8 mouse cellular contexts compared by ENCODE assay signal in the genomic region with DNA sequence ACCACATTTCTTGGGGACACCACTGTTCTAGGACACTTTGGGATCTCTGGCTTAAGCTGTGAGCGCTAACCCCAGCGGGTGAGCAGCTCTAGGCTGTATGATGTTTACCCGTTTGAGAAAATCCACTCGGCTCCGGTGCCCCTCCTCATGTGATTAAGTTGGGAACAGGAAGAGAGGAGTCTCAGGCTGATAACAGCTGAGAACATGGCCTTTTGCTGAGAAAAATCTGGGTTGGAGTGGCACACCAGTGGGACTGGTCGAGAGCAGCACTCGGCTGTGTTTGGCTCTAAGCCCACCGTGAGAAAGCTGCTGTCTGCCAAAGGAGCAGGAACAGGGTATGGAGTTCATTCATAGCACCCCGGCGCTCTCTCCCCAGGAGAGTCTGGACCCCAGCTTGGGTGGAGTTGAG. TPM values are rescaled to one million over a fixed set of nuclear protein-coding genes. Genes with fewer than 3 reads are reported as not detected.
DNase-seq lines count a peak whose midpoint lies in the region; ATAC-seq lines count a peak whose summit lies in the region.

No protein-coding gene starts in this region.

- peak overlapping the region; percentile 8; the same call in 1 of the 2 replicates for H3K9ac ChIP-seq in heart, embryonic 11.5 days (ENCODE audit: low read depth, low read length)
- peak overlapping the region; percentile 95 for H3K9ac ChIP-seq in liver, embryonic 13.5 days
- peak overlapping the region; percentile 20 for H3K9ac ChIP-seq in stomach, embryonic 16.5 days (ENCODE audit: low read length)

- H3K27me3 ChIP-seq in heart, embryonic 11.5 days (ENCODE audit: control insufficient read depth, insufficient read depth, low read length), result peaks cover 24% of the 10 kb centered on the region
- peaks cover 42% of the 10 kb centered on the region for H3K27me3 ChIP-seq in liver, embryonic 13.5 days
- H3K27me3 ChIP-seq in stomach, embryonic 16.5 days (ENCODE audit: control insufficient read depth, insufficient read depth, low read length), result peaks cover 23% of the 10 kb centered on the region

- ATAC-seq in heart, embryonic 11.5 days (replicated peaks; ENCODE audit: insufficient number of reproducible peaks, low FRiP score, low TSS enrichment), result no peak
- no peak for ATAC-seq in liver, embryonic 13.5 days (ENCODE audit: low read depth)
- ATAC-seq in stomach, embryonic 16.5 days (ENCODE audit: insufficient read depth, low FRiP score), result no peak

- peak overlapping the region; percentile 94 for H3K4me2 ChIP-seq in heart, embryonic 11.5 days
- peak overlapping the region; percentile 100 for H3K4me2 ChIP-seq in liver, embryonic 13.5 days
- H3K4me2 ChIP-seq in stomach, embryonic 16.5 days (ENCODE audit: low read depth, low read length), result peak overlapping the region; percentile 100

- H3K9me3 ChIP-seq in heart, embryonic 11.5 days (replicated peaks; ENCODE audit: control insufficient read depth, low read length), result no peaks in the 10 kb centered on the region
- H3K9me3 ChIP-seq in liver, embryonic 13.5 days (replicated peaks), result no peaks in the 10 kb centered on the region
- no peaks in the 10 kb centered on the region for H3K9me3 ChIP-seq in stomach, embryonic 16.5 days (replicated peaks; ENCODE audit: control insufficient read depth, low read length)

- H3K4me3 ChIP-seq in heart, embryonic 11.5 days (ENCODE audit: low read depth, low read length), result peak overlapping the region; percentile 95
- H3K4me3 ChIP-seq in liver, embryonic 13.5 days (replicated peaks), result peak overlapping the region; percentile 98
- peak overlapping the region; percentile 80 for H3K4me3 ChIP-seq in stomach, embryonic 16.5 days (replicated peaks; ENCODE audit: low read length)

- no peaks in the 10 kb centered on the region for H3K36me3 ChIP-seq in heart, embryonic 11.5 days (ENCODE audit: control insufficient read depth, insufficient read depth, low read length)
- H3K36me3 ChIP-seq in liver, embryonic 13.5 days, result no peaks in the 10 kb centered on the region
- no peaks in the 10 kb centered on the region for H3K36me3 ChIP-seq in stomach, embryonic 16.5 days (ENCODE audit: control insufficient read depth, insufficient read depth, low read length)

- peak; percentile 94 for DNase-seq in heart, adult 11 months
- DNase-seq in heart, adult 9 months (ENCODE audit: low spot score in 2 of 2), result no peak
- peak; percentile 58 for DNase-seq in brain, adult 2 months (ENCODE audit: low read depth, low spot score)
- no peak for DNase-seq in liver, embryonic 13.5 days
- no peak for DNase-seq in embryo, embryonic 10 days (ENCODE audit: low spot score)
- no peak for DNase-seq in ovary, postnatal 10 days (ENCODE audit: low spot score)

- H3K4me1 ChIP-seq in heart, embryonic 11.5 days (ENCODE audit: control insufficient read depth, insufficient read depth, low read length), result peaks cover 20% of the 10 kb centered on the region
- H3K4me1 ChIP-seq in liver, embryonic 13.5 days (replicated peaks), result peaks cover 75% of the 10 kb centered on the region
- H3K4me1 ChIP-seq in stomach, embryonic 16.5 days (ENCODE audit: control insufficient read depth, insufficient read depth, low read length), result peaks cover 15% of the 10 kb centered on the region

- WGBS in heart, embryonic 11.5 days (ENCODE audit: insufficient replicate concordance), result 7% methylated on average over 10 of the region's 10 CpGs
- WGBS in liver, embryonic 13.5 days (ENCODE audit: insufficient replicate concordance), result 26% methylated on average over 10 of the region's 10 CpGs
- 11% methylated on average over 10 of the region's 10 CpGs for WGBS in stomach, embryonic 16.5 days

- no peak overlapping the region for H3K27ac ChIP-seq in heart, embryonic 11.5 days (ENCODE audit: low read depth, low read length)
- no peak overlapping the region for H3K27ac ChIP-seq in liver, embryonic 13.5 days
- H3K27ac ChIP-seq in stomach, embryonic 16.5 days (ENCODE audit: low read length), result no peak overlapping the region

RNA-seq across cellular contexts. Expression of a gene that starts 3.2 kb away (rescaled TPM):
- polyA plus RNA-seq in heart, embryonic 11.5 days (2014; fragmentation: Nextera tagmentation; extraction: Ambion mirVana), result 0.77 and 1.1 TPM in 2 replicates
- 2.3 and 2.5 TPM in 2 replicates for polyA plus RNA-seq in liver, embryonic 13.5 days (2015; fragmentation: Nextera tagmentation; extraction: Ambion mirVana)
- polyA plus RNA-seq in stomach, embryonic 16.5 days (2015; fragmentation: Nextera tagmentation; extraction: Ambion mirVana), result 3.4 and 3.6 TPM in 2 replicates

RNA-seq across cellular contexts. Expression of a gene that starts 23.0 kb away (rescaled TPM):
- 19.6 and 22.3 TPM in 2 replicates for polyA plus RNA-seq in heart, embryonic 11.5 days (2014; fragmentation: Nextera tagmentation; extraction: Ambion mirVana)
- 5.2 and 5.4 TPM in 2 replicates for polyA plus RNA-seq in liver, embryonic 13.5 days (2015; fragmentation: Nextera tagmentation; extraction: Ambion mirVana)
- polyA plus RNA-seq in stomach, embryonic 16.5 days (2015; fragmentation: Nextera tagmentation; extraction: Ambion mirVana), result 20.1 and 21.1 TPM in 2 replicates

RNA-seq across cellular contexts. Expression of a gene that starts 41.6 kb away (rescaled TPM):
- 52.5 and 63.2 TPM in 2 replicates for polyA plus RNA-seq in heart, embryonic 11.5 days (2014; fragmentation: Nextera tagmentation; extraction: Ambion mirVana)
- 26.4 and 29.6 TPM in 2 replicates for polyA plus RNA-seq in liver, embryonic 13.5 days (2015; fragmentation: Nextera tagmentation; extraction: Ambion mirVana)
- 64.3 and 65.4 TPM in 2 replicates for polyA plus RNA-seq in stomach, embryonic 16.5 days (2015; fragmentation: Nextera tagmentation; extraction: Ambion mirVana)

Comparison
In these comparisons a context has a peak if more than half of its experiments do, and no peak if none do; other contexts are left out.
1. DNase-seq: peak in heart, adult 11 months (single experiment) and brain, adult 2 months (single experiment); none in heart, adult 9 months (0 of 2), liver, embryonic 13.5 days (single experiment), embryo, embryonic 10 days (single experiment) and ovary, postnatal 10 days (single experiment).
2. H3K9ac ChIP-seq: peak in every context shown above with its lines; median percentile 95 in liver, embryonic 13.5 days; 20 in stomach, embryonic 16.5 days; 8 in heart, embryonic 11.5 days.
3. Peak in every context shown above with its lines, with median percentiles within 50 percentile points of each other: H3K4me2 ChIP-seq and H3K4me3 ChIP-seq.